Mouse (Mus musculus) forebrain, postnatal 0 days (tissue): Measurements from ENCODE around the gene St8sia2. TPM values are rescaled to one million over a fixed set of nuclear protein-coding genes. Genes with fewer than 3 reads are reported as not detected.

Experiments
- ATAC-seq: fragments of 200-750 bp; cut with Nextera tagmentation; 2 replicates; pipeline ENCODE4 v1.8.0; 2017; ENCODE audit warnings: mild to moderate bottlenecking, moderate library complexity
- DNase-seq: peaks from one replicate; pipeline ENCODE4 v3.0.0-alpha.2; 2015
- H3K27ac ChIP-seq: fragments of 300-500 bp; sonication (generic); 2 replicates; pipeline ENCODE4 v1.5.1; 2014; ENCODE audit warnings: low read depth, mild to moderate bottlenecking, antibody characterized with exemption, low read length, moderate library complexity, mixed read lengths
- H3K27me3 ChIP-seq: fragments of 300-500 bp; sonication (generic); 2 replicates; pipeline ENCODE4 v1.6.1; 2014; ENCODE audit warnings: mild to moderate bottlenecking, low read length, mixed read lengths; ENCODE audit not compliant: insufficient read depth
- H3K36me3 ChIP-seq: fragments of 300-500 bp; sonication (generic); 2 replicates; pipeline ENCODE4 v1.6.1; 2014; ENCODE audit warnings: mild to moderate bottlenecking, moderate library complexity; ENCODE audit not compliant: insufficient read depth
- H3K4me1 ChIP-seq: fragments of 300-500 bp; sonication (generic); 2 replicates; pipeline ENCODE4 v1.6.1; 2014; ENCODE audit warnings: antibody characterized with exemption; ENCODE audit not compliant: insufficient read depth
- H3K4me2 ChIP-seq: fragments of 300-500 bp; sonication (generic); 2 replicates; pipeline ENCODE4 v1.6.1; 2014; ENCODE audit warnings: low read depth, mild to moderate bottlenecking, moderate library complexity
- H3K4me3 ChIP-seq: fragments of 300-500 bp; sonication (generic); 2 replicates; pipeline ENCODE4 v1.5.1; 2014; ENCODE audit warnings: low read depth, low read length, mixed read lengths
- H3K9ac ChIP-seq: fragments of 300-500 bp; sonication (generic); 2 replicates; pipeline ENCODE4 v1.6.1; 2014; ENCODE audit warnings: mild to moderate bottlenecking
- H3K9me3 ChIP-seq: fragments of 300-500 bp; sonication (generic); 2 replicates; pipeline ENCODE4 v1.6.1; 2016; ENCODE audit warnings: low read length
- CTCF ChIP-seq: sonication (generic); IDR thresholded peaks from 2 replicates; pipeline ENCODE4 v1.5.1; 2016; ENCODE audit warnings: antibody characterized with exemption, control low read depth, low read depth
- WGBS: fragments of 180-500 bp; shearing (Covaris S2); extraction: QIAGEN DNeasy Blood & Tissue Kit; methylation state at CpG from one replicate; pipeline ENCODE4 v1.1.7; 2014; 5-methylcytosine and 5-hydroxymethylcytosine counted together
- polyA plus RNA-seq: library from polyadenylated mRNA; unstranded; fragments of >200 nt; fragmentation: Nextera tagmentation; extraction: Ambion mirVana; gene quantifications from 2 replicates; pipeline ENCODE4 v1.2.1, GENCODE M21; 2015
- total RNA-seq: library from RNA; depleted of rRNA; stranded (reverse); fragments of >200 nt; gene quantifications from 2 replicates; pipeline ENCODE4 v1.2.3, GENCODE M21; 2014

The St8sia2 gene
- total and polyA plus RNA-seq, 2 experiments from 2014 or later: 75.7 to 84.0 TPM

- Histone ChIP-seq H3K9ac (no peak overlapping the region), H3K27ac (no peak overlapping the region), H3K4me2 (no peak overlapping the region), H3K4me3 (no peak overlapping the region), H3K36me3 (peaks cover 61% of the 10 kb centered on the region), H3K27me3 (no peaks in the 10 kb centered on the region), H3K4me1 (no peaks in the 10 kb centered on the region), H3K9me3 (no peaks in the 10 kb centered on the region)
- no peak for TF ChIP-seq CTCF
- no peak for DNase-seq
- no peak for ATAC-seq
- WGBS: 97% methylated on average over 3 of the region's 3 CpGs
Observed at GRCm38 (mm10) chr7:73965164-73965563, 48.3 kb downstream of the St8sia2 start.

GRCm38 (mm10) chr7:73962431-73962830 lies 51.1 kb downstream of the St8sia2 start:
- Histone ChIP-seq H3K27me3 (no peaks in the 10 kb centered on the region), H3K4me2 (no peak overlapping the region), H3K4me1 (no peaks in the 10 kb centered on the region), H3K9me3 (no peaks in the 10 kb centered on the region), H3K4me3 (no peak overlapping the region), H3K36me3 (peaks cover 72% of the 10 kb centered on the region), H3K9ac (no peak overlapping the region), H3K27ac (no peak overlapping the region)
- 87% methylated on average over 5 of the region's 5 CpGs for whole genome bisulfite sequencing
- ATAC-seq (no peak), DNase-seq (no peak)
- no peak for TF ChIP-seq CTCF

- 37% methylated on average over 5 of the region's 5 CpGs for WGBS
- no peaks in the 10 kb centered on the region for H3K9me3 ChIP-seq
- no peak overlapping the region for H3K4me2 ChIP-seq
- H3K27ac ChIP-seq: no peak overlapping the region
- peak; percentile 14; the same call in 1 of the 2 replicates for ATAC-seq
- DNase-seq: peak; percentile 39
- H3K9ac ChIP-seq: no peak overlapping the region
- no peak overlapping the region for H3K4me3 ChIP-seq
- no peaks in the 10 kb centered on the region for H3K27me3 ChIP-seq
- no peaks in the 10 kb centered on the region for H3K4me1 ChIP-seq
- no peak for TF ChIP-seq CTCF
- peaks cover 53% of the 10 kb centered on the region for H3K36me3 ChIP-seq
Observed at GRCm38 (mm10) chr7:73954441-73954840, 59.0 kb downstream of the St8sia2 start.

GRCm38 (mm10) chr7:73953131-73953530 lies 60.4 kb downstream of the St8sia2 start:
- Histone ChIP-seq H3K9ac (no peak overlapping the region), H3K27ac (no peak overlapping the region), H3K4me2 (no peak overlapping the region), H3K36me3 (peaks cover 44% of the 10 kb centered on the region), H3K4me1 (no peaks in the 10 kb centered on the region), H3K27me3 (no peaks in the 10 kb centered on the region), H3K4me3 (no peak overlapping the region), H3K9me3 (no peaks in the 10 kb centered on the region)
- ATAC-seq (no peak), DNase-seq (no peak)
- WGBS: 73% methylated on average over 4 of the region's 4 CpGs
- no peak for TF ChIP-seq CTCF

GRCm38 (mm10) chr7:73941640-73942039 lies 71.8 kb downstream of the St8sia2 start:
- no peak overlapping the region for H3K9ac ChIP-seq
- 25% methylated on average over 4 of the region's 4 CpGs for WGBS
- no peak overlapping the region for H3K4me3 ChIP-seq
- no peaks in the 10 kb centered on the region for H3K4me1 ChIP-seq
- peaks cover 66% of the 10 kb centered on the region for H3K36me3 ChIP-seq
- H3K4me2 ChIP-seq: no peak overlapping the region
- no peak for TF ChIP-seq CTCF
- no peaks in the 10 kb centered on the region for H3K9me3 ChIP-seq
- H3K27ac ChIP-seq: no peak overlapping the region
- no peaks in the 10 kb centered on the region for H3K27me3 ChIP-seq
- no peak for ATAC-seq
- peak; percentile 57 for DNase-seq

- Histone ChIP-seq H3K4me1 (no peaks in the 10 kb centered on the region), H3K4me3 (no peak overlapping the region), H3K9ac (no peak overlapping the region), H3K4me2 (no peak overlapping the region), H3K9me3 (no peaks in the 10 kb centered on the region), H3K27ac (no peak overlapping the region), H3K36me3 (peaks cover 44% of the 10 kb centered on the region), H3K27me3 (no peaks in the 10 kb centered on the region)
- TF ChIP-seq CTCF: no peak
- 90% methylated on average over 8 of the region's 8 CpGs for WGBS
- ATAC-seq: no peak
- no peak for DNase-seq
Observed at GRCm38 (mm10) chr7:73939236-73939635, 74.3 kb downstream of the St8sia2 start.

- peak; percentile 43 for DNase-seq
- H3K36me3 ChIP-seq: peaks cover 34% of the 10 kb centered on the region
- 0 out of 2 replicates have a peak overlapping the region, but pooled peaks have one; percentile 35 for H3K27ac ChIP-seq
- no peak for TF ChIP-seq CTCF
- no peak overlapping the region for H3K4me2 ChIP-seq
- H3K9me3 ChIP-seq: no peaks in the 10 kb centered on the region
- no peak overlapping the region for H3K4me3 ChIP-seq
- peak; percentile 50 for ATAC-seq
- WGBS: 58% methylated on average over 7 of the region's 7 CpGs
- H3K27me3 ChIP-seq: no peaks in the 10 kb centered on the region
- H3K9ac ChIP-seq: no peak overlapping the region
- no peaks in the 10 kb centered on the region for H3K4me1 ChIP-seq
Observed at GRCm38 (mm10) chr7:73938046-73938810, 75.3 kb downstream of the St8sia2 start.
